Mouse (Mus musculus) liver, embryonic 14.5 days (tissue): ENCODE measurements at regions not wholly inside any gene's neighbourhood (a gene's known extent, or its start where the extent isn't known, plus 50 kb on each side); places are given as distances from the start of the nearest gene placed in this dataset.

Experiments used
- CTCF ChIP-seq: IDR thresholded peaks from 2 replicates; pipeline ENCODE4 v1.5.1; 2016; ENCODE audit warnings: antibody characterized with exemption, low read depth, control low read depth
- EP300 ChIP-seq: IDR thresholded peaks from 2 replicates; pipeline ENCODE4 v1.6.1; 2016; ENCODE audit warnings: antibody characterized with exemption, low read depth

- TF ChIP-seq CTCF = no peak
- no peak for TF ChIP-seq EP300
These were observed 387.9 kb upstream of the Tshz3 start for GRCm38 (mm10) chr7:36309761-36310605.
